Mouse (Mus musculus) intestine, embryonic 15.5 days (tissue): ENCODE data around the gene Olfr259. TPM values are rescaled to one million over a fixed set of nuclear protein-coding genes. Genes with fewer than 3 reads are reported as not detected.

ENCODE experiments used
- ATAC-seq: fragments of 200-750 bp; cut with Nextera tagmentation; 2 replicates; pipeline ENCODE4 v1.8.0; 2017; ENCODE audit warnings: moderate TSS enrichment, moderate library complexity
- H3K27ac ChIP-seq: fragments of 300-500 bp; sonication (generic); 2 replicates; pipeline ENCODE4 v1.5.1; 2015; ENCODE audit warnings: mild to moderate bottlenecking, inconsistent platforms
- H3K27me3 ChIP-seq: fragments of 300-500 bp; sonication (generic); replicated peaks from 2 replicates; pipeline ENCODE4 v1.6.1; 2015; ENCODE audit warnings: inconsistent platforms
- H3K36me3 ChIP-seq: fragments of 300-500 bp; sonication (generic); 2 replicates; pipeline ENCODE4 v1.6.1; 2015; ENCODE audit warnings: inconsistent platforms
- H3K4me1 ChIP-seq: fragments of 300-500 bp; sonication (generic); replicated peaks from 2 replicates; pipeline ENCODE4 v1.6.1; 2015; ENCODE audit warnings: inconsistent platforms
- H3K4me2 ChIP-seq: fragments of 300-500 bp; sonication (generic); replicated peaks from 2 replicates; pipeline ENCODE4 v1.6.1; 2015; ENCODE audit warnings: mild to moderate bottlenecking, inconsistent platforms
- H3K4me3 ChIP-seq: fragments of 300-500 bp; sonication (generic); replicated peaks from 2 replicates; pipeline ENCODE4 v1.5.1; 2015; ENCODE audit warnings: inconsistent platforms
- H3K9ac ChIP-seq: fragments of 300-500 bp; sonication (generic); 2 replicates; pipeline ENCODE4 v1.6.1; 2015; ENCODE audit warnings: inconsistent platforms
- H3K9me3 ChIP-seq: fragments of 300-500 bp; sonication (generic); 2 replicates; pipeline ENCODE4 v1.6.1; 2016; ENCODE audit warnings: inconsistent platforms
- WGBS: fragments of 180-500 bp; shearing (Covaris S2); methylation state at CpG from one replicate; pipeline ENCODE4 v1.1.7; 2015; 5-methylcytosine and 5-hydroxymethylcytosine counted together
- polyA plus RNA-seq: library from polyadenylated mRNA; unstranded; fragments of >200 nt; fragmentation: Nextera tagmentation; extraction: Ambion mirVana; gene quantifications from 2 replicates; pipeline ENCODE4 v1.2.1, GENCODE M21; 2015

Olfr259 gene
- not detected in 2 replicates for polyA plus RNA-seq

DNA sequence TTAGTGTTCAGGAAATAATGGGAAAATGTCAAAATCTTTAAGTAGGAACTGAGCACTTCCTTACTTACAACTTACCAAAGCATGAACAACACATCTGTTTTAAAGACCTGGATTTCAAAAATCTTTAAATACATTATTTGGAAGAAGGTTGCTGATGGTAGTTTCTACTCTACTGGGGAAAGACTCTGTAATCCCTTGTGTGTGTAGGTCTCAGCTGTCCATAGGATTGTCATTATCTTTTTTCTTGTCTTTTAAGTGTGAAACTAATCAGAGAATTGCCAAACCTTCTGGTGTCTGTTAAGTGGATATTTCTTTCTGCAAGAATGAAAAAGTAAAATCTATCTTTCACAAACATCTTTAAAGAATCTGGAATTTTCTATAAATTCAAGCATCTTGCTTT is at the start of gene Olfr259:
Olfr259 (minus strand) TSS at position 101 of the 400 bp plus-strand sequence.
- Histone ChIP-seq H3K27me3 (no peaks in the 10 kb centered on the region), H3K4me3 (no peak within 1 kb of the TSS), H3K9me3 (no peaks in the 10 kb centered on the region), H3K4me1 (no peaks in the 10 kb centered on the region), H3K9ac (no peak within 1 kb of the TSS), H3K36me3 (no peaks in the 10 kb centered on the region), H3K4me2 (no peak within 1 kb of the TSS), H3K27ac (no peak within 1 kb of the TSS)
- no peak for ATAC-seq

DNA sequence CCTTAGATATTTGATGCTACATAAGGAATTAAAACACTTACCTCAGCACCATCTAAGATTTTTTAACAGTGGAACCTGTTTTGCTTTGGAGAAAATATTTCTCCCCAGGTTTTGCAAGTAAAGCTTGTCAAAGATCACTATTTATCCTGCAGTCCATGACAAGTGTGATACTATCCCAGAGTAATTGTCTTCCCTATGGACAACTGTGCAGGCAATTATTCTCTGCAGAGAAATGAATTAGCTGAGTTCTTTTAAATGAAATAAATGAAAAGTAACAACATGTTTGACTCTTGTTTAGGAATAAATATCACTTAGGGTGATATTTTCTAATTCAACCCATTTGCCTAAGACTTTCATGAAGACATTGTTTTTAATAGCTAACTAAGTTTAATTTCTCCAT is 38.2 kb upstream of the Olfr259 start, which contains the start of gene Olfr1111:
Olfr1111 (minus strand) TSS at position 101 of the 400 bp plus-strand sequence.
- Histone ChIP-seq H3K4me3 (no peak within 1 kb of the TSS), H3K27ac (no peak within 1 kb of the TSS), H3K36me3 (no peaks in the 10 kb centered on the region), H3K4me1 (no peaks in the 10 kb centered on the region), H3K4me2 (no peak within 1 kb of the TSS), H3K9ac (no peak within 1 kb of the TSS), H3K27me3 (no peaks in the 10 kb centered on the region), H3K9me3 (no peaks in the 10 kb centered on the region)
- ATAC-seq, result no peak

DNA sequence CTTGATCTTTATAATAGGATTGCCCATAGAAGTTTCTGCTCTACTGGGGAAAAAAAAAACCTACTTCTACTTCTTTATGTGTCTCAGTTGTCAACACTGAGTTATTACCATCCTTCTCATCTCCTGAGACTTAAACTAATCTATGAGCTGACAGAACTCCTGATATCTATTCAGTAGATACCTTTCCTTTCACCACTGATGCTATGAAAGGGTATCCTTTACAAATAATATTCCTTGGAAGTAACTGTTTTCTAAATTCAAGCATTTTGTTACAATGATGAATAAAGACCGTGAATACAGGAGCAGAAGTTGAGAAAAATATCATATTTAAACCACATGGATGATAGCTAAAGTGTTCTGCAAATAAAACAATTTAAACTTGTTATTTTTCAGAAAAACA is 25.8 kb upstream of the Olfr259 start, which contains the start of gene Olfr1110:
Olfr1110 (minus strand) TSS at position 101 of the 400 bp plus-strand sequence.
- no peak for ATAC-seq
- Histone ChIP-seq H3K36me3 (no peaks in the 10 kb centered on the region), H3K4me3 (no peak within 1 kb of the TSS), H3K9me3 (no peaks in the 10 kb centered on the region), H3K9ac (no peak within 1 kb of the TSS), H3K4me2 (no peak within 1 kb of the TSS), H3K4me1 (no peaks in the 10 kb centered on the region), H3K27ac (no peak within 1 kb of the TSS), H3K27me3 (no peaks in the 10 kb centered on the region)
- WGBS, result 75% methylated on average over 1 of the region's 1 CpGs

DNA sequence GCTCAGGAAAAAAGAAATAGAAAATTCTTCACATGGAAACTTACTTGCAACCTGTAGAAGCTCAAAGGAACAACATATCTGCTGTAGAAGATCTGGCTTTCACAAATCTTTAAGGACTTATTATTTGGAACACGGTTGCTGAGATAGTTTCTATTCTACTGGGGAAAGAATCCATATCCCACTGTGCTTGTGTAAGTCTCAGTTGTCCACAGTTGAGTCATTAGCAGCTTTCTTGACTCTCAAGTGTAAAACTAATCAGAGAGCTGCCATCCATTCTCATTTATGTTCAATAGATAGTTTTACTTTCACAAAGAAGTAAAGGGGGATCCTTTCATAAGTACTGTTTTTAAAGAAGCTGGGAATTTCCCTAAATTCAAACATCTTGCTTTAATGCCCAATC is 18.5 kb downstream of the Olfr259 start, which contains the start of gene Olfr1109:
Olfr1109 (minus strand) TSS at position 101 of the 400 bp plus-strand sequence.
- Histone ChIP-seq H3K27me3 (no peaks in the 10 kb centered on the region), H3K27ac (no peak within 1 kb of the TSS), H3K9ac (no peak within 1 kb of the TSS), H3K4me3 (no peak within 1 kb of the TSS), H3K36me3 (no peaks in the 10 kb centered on the region), H3K4me1 (no peaks in the 10 kb centered on the region), H3K4me2 (no peak within 1 kb of the TSS), H3K9me3 (no peaks in the 10 kb centered on the region)
- ATAC-seq, result no peak
- 83% methylated on average over 1 of the region's 1 CpGs for WGBS

DNA sequence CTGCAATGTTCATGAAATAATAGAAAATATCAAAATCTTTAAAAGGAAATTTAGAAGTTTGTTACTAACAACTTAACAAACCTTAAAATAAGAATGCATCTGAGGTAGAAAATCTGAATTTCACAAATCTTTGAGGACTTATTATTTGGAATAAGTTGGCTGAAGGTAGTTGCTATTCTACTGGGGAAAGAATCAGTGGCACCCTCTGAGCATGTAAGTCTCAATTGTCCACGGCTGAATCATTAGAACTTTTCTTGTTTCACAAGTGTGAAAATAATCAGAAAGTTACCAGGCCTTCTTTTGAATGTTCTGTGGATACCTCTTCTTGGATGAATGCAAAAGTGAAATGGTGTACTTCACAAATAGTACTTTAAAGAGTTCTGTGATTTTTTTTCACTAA is 38.6 kb downstream of the Olfr259 start, which contains the start of gene Olfr1107:
Olfr1107 (minus strand) TSS at position 101 of the 400 bp plus-strand sequence.
- ATAC-seq, result no peak
- Histone ChIP-seq H3K4me1 (no peaks in the 10 kb centered on the region), H3K9ac (no peak within 1 kb of the TSS), H3K4me3 (no peak within 1 kb of the TSS), H3K4me2 (no peak within 1 kb of the TSS), H3K36me3 (no peaks in the 10 kb centered on the region), H3K27ac (no peak within 1 kb of the TSS), H3K9me3 (no peaks in the 10 kb centered on the region), H3K27me3 (no peaks in the 10 kb centered on the region)
- 85% methylated on average over 1 of the region's 1 CpGs for WGBS

Other genes with a start within 250 kb of the Olfr259 start
- gene Gm13723, start 239.8 kb downstream of the Olfr259 start, polyA plus RNA-seq, result not detected in 2 replicates
- gene Olfr1097, start 222.4 kb downstream of the Olfr259 start, polyA plus RNA-seq, result not detected in 2 replicates
- gene Olfr1098, start 190.0 kb downstream of the Olfr259 start, polyA plus RNA-seq, result not detected in 2 replicates
- not detected in 2 replicates for gene Olfr1099, start 153.9 kb downstream of the Olfr259 start, polyA plus RNA-seq
- gene Olfr1100, start 134.6 kb downstream of the Olfr259 start, polyA plus RNA-seq, result not detected in 2 replicates
- not detected in 2 replicates for gene Olfr1101, start 123.3 kb downstream of the Olfr259 start, polyA plus RNA-seq
- not detected in 2 replicates for gene Olfr1102, start 116.2 kb downstream of the Olfr259 start, polyA plus RNA-seq
- gene Olfr1104, start 87.5 kb downstream of the Olfr259 start, polyA plus RNA-seq, result not detected in 2 replicates
- not detected in 2 replicates for gene Olfr1105, start 78.0 kb downstream of the Olfr259 start, polyA plus RNA-seq
- not detected in 2 replicates for gene Olfr1106, start 62.3 kb downstream of the Olfr259 start, polyA plus RNA-seq
- not detected in 2 replicates for gene Olfr1107, start 38.8 kb downstream of the Olfr259 start, polyA plus RNA-seq
- gene Olfr1109, start 18.6 kb downstream of the Olfr259 start, polyA plus RNA-seq, result not detected in 2 replicates
- gene Olfr1110, start 25.7 kb upstream of the Olfr259 start, polyA plus RNA-seq, result not detected in 2 replicates
- not detected in 2 replicates for gene Olfr1111, start 38.1 kb upstream of the Olfr259 start, polyA plus RNA-seq
- not detected in 2 replicates for gene Olfr1112, start 73.2 kb upstream of the Olfr259 start, polyA plus RNA-seq
- not detected in 2 replicates for gene Olfr1113, start 94.4 kb upstream of the Olfr259 start, polyA plus RNA-seq
- gene Olfr1115, start 133.4 kb upstream of the Olfr259 start, polyA plus RNA-seq, result not detected in 2 replicates
- not detected in 2 replicates for gene Olfr1116, start 153.0 kb upstream of the Olfr259 start, polyA plus RNA-seq
- not detected in 2 replicates for gene Olfr1118, start 193.0 kb upstream of the Olfr259 start, polyA plus RNA-seq
- not detected in 2 replicates for gene Olfr1120, start 240.2 kb upstream of the Olfr259 start, polyA plus RNA-seq